Mouse (Mus musculus) ES-E14 (cell line): Measurements from ENCODE around the gene Lhfpl2.

Experiments used
- CHD2 ChIP-seq: IDR thresholded peaks from 2 replicates; pipeline ENCODE4 v1.6.1; 2014; ENCODE audit warnings: mild to moderate bottlenecking, low read depth, low read length, inconsistent platforms
- ZC3H11A ChIP-seq: IDR thresholded peaks from 2 replicates; pipeline ENCODE4 v1.6.1; 2012; ENCODE audit warnings: low read depth, mild to moderate bottlenecking, inconsistent platforms, low read length, borderline replicate concordance

- no peak for TF ChIP-seq CHD2
- TF ChIP-seq ZC3H11A = no peak
Observed at GRCm38 (mm10) chr13:94144451-94144850, 86.9 kb downstream of the Lhfpl2 start.
